8 mouse cellular contexts compared by ENCODE assay signal in the genomic region with DNA sequence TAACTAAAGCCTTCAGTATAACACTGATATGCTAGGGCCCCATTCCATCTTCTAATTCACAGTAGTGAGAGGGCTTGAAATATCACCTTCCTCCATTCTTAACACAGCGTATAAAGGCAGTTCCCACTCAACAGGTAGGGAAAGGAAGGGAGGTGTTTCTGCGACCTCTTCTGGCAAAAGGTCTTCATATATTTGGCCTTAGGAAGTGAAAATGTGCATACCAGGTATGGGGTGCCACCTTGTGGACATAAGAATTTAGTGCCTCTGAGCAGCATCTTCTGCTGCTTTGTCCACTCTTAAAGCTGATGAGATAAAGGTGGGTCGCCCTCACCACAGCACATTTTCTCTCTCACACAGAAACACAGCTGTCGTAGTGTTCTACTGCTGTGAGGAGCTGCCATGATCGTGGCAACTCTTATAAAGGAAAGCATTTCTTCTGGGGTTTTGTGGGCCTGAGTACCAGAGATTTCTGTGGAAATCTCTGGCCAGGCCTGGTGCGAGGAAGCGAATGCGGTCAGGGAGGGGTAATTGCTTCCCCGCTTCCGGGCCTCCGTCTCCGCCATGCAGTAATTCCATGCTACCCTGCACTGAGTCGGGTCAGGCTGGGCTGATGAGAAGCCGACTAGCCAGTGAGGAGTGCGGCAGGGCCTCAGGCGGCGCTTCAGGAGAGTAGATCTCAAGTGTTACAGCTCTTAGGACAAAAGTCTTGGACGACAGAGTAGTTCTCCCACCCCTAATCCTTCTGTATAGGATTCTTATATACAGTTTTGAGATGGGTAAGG.
A peak's percentile ranks its signal among the peaks of the same experiment; 100 is the strongest.
DNase-seq lines count a peak whose midpoint lies in the region; ATAC-seq and TF ChIP-seq lines count a peak whose summit lies in the region.

No protein-coding gene starts in this region.

- H3K4me1 ChIP-seq in liver, embryonic 12.5 days, result no peaks in the 10 kb centered on the region
- no peaks in the 10 kb centered on the region for H3K4me1 ChIP-seq in intestine, embryonic 14.5 days (replicated peaks; ENCODE audit: control insufficient read depth, insufficient read depth, low read length)
- no peaks in the 10 kb centered on the region for H3K4me1 ChIP-seq in midbrain, embryonic 11.5 days (ENCODE audit: control insufficient read depth, insufficient read depth, low read length)
- no peaks in the 10 kb centered on the region for H3K4me1 ChIP-seq in small intestine, adult 2 months (ENCODE audit: control insufficient read depth, insufficient read depth, insufficient read length, low read length)

- 34% methylated on average over 18 of the region's 18 CpGs for WGBS in liver, embryonic 12.5 days (ENCODE audit: insufficient replicate concordance)
- 38% methylated on average over 18 of the region's 18 CpGs for WGBS in intestine, embryonic 14.5 days
- WGBS in midbrain, embryonic 11.5 days, result 43% methylated on average over 18 of the region's 18 CpGs
- WGBS in small intestine, adult 2 months, result 48% methylated on average over 18 of the region's 18 CpGs

- peak; percentile 4; the same call in 1 of the 2 replicates for TF ChIP-seq CTCF in small intestine, adult 2 months (IDR thresholded peaks at IDR 0.05; ENCODE audit: extremely low read depth, insufficient read length, insufficient replicate concordance, low read depth, low read length)

- no peaks in the 10 kb centered on the region for H3K27me3 ChIP-seq in liver, embryonic 12.5 days (replicated peaks)
- no peaks in the 10 kb centered on the region for H3K27me3 ChIP-seq in intestine, embryonic 14.5 days (replicated peaks; ENCODE audit: control insufficient read depth, insufficient read depth, low read length)
- no peaks in the 10 kb centered on the region for H3K27me3 ChIP-seq in midbrain, embryonic 11.5 days (ENCODE audit: control insufficient read depth, insufficient read depth, low read length)
- no peaks in the 10 kb centered on the region for H3K27me3 ChIP-seq in small intestine, adult 2 months (ENCODE audit: control insufficient read depth, insufficient read depth, low read length)

- no peak overlapping the region for H3K4me2 ChIP-seq in liver, embryonic 12.5 days
- no peak overlapping the region for H3K4me2 ChIP-seq in intestine, embryonic 14.5 days (ENCODE audit: low read length)
- H3K4me2 ChIP-seq in midbrain, embryonic 11.5 days, result no peak overlapping the region

- H3K9ac ChIP-seq in liver, embryonic 12.5 days, result no peak overlapping the region
- no peak overlapping the region for H3K9ac ChIP-seq in intestine, embryonic 14.5 days (ENCODE audit: low read length)
- no peak overlapping the region; the same call in 1 of the 2 replicates for H3K9ac ChIP-seq in midbrain, embryonic 11.5 days (ENCODE audit: low read length)

- no peak overlapping the region for H3K4me3 ChIP-seq in liver, embryonic 12.5 days
- no peak overlapping the region for H3K4me3 ChIP-seq in intestine, embryonic 14.5 days (ENCODE audit: low read depth, low read length)
- H3K4me3 ChIP-seq in midbrain, embryonic 11.5 days (ENCODE audit: low read depth, low read length), result no peak overlapping the region
- H3K4me3 ChIP-seq in small intestine, adult 2 months (ENCODE audit: low read depth, low read length), result no peak overlapping the region

- no peaks in the 10 kb centered on the region for H3K36me3 ChIP-seq in liver, embryonic 12.5 days
- H3K36me3 ChIP-seq in intestine, embryonic 14.5 days (ENCODE audit: control insufficient read depth, insufficient read depth, low read length), result no peaks in the 10 kb centered on the region
- H3K36me3 ChIP-seq in midbrain, embryonic 11.5 days (ENCODE audit: control insufficient read depth, insufficient read depth, low read length), result no peaks in the 10 kb centered on the region
- no peaks in the 10 kb centered on the region for H3K36me3 ChIP-seq in small intestine, adult 2 months (ENCODE audit: control insufficient read depth, insufficient read depth, low read length)

- H3K9me3 ChIP-seq in liver, embryonic 12.5 days (replicated peaks), result no peaks in the 10 kb centered on the region
- no peaks in the 10 kb centered on the region for H3K9me3 ChIP-seq in intestine, embryonic 14.5 days (ENCODE audit: control insufficient read depth, low read length)
- no peaks in the 10 kb centered on the region for H3K9me3 ChIP-seq in midbrain, embryonic 11.5 days (ENCODE audit: control insufficient read depth, low read length)

- no peak for ATAC-seq in liver, embryonic 12.5 days
- ATAC-seq in intestine, embryonic 14.5 days (replicated peaks; ENCODE audit: low FRiP score, low TSS enrichment, low read depth), result peak; percentile 51; the same call in 1 of the 2 replicates
- peak; percentile 82 for ATAC-seq in midbrain, embryonic 11.5 days (ENCODE audit: low FRiP score)

- TF ChIP-seq POLR2A in small intestine, adult 2 months (IDR thresholded peaks at IDR 0.05; ENCODE audit: low read depth, low read length), result no peak

- H3K27ac ChIP-seq in liver, embryonic 12.5 days, result no peak overlapping the region
- no peak overlapping the region for H3K27ac ChIP-seq in intestine, embryonic 14.5 days (ENCODE audit: low read depth)
- H3K27ac ChIP-seq in midbrain, embryonic 11.5 days (ENCODE audit: low read depth, low read length), result no peak overlapping the region
- no peak overlapping the region for H3K27ac ChIP-seq in small intestine, adult 2 months (ENCODE audit: insufficient read depth, low read depth, low read length)

- peak; percentile 40 for DNase-seq in liver
- peak; percentile 74 to 83 for DNase-seq in cerebellum, postnatal 36 days
- peak; percentile 8 to 20 for DNase-seq in gastrocnemius, adult 8-10 months (ENCODE audit: low spot score in 2 of 2)
- DNase-seq in intestine, embryonic 14.5 days (ENCODE audit: low spot score), result peak; percentile 63
- DNase-seq in left cerebral cortex, adult 9 months (ENCODE audit: low spot score in 2 of 2), result peak; percentile 49 to 85
- DNase-seq in midbrain, embryonic 11.5 days (ENCODE audit: low spot score, missing footprints), result peak; percentile 90

Comparison
In these comparisons a context has a peak if more than half of its experiments do, and no peak if none do; other contexts are left out.
1. DNase-seq: peak in every context shown above with its lines; median percentile 90 in midbrain, embryonic 11.5 days; 78 in cerebellum, postnatal 36 days; 67 in left cerebral cortex, adult 9 months; 63 in intestine, embryonic 14.5 days; 40 in liver; 14 in gastrocnemius, adult 8-10 months.